Mouse (Mus musculus) myocyte (in vitro differentiated cells): ENCODE results near the gene Sipa1l2.

Experiments used
- E2F4 ChIP-seq: IDR thresholded peaks from one replicate; pipeline ENCODE4 v1.6.1; 2011; ENCODE audit warnings: mild to moderate bottlenecking, control low read depth, moderate library complexity; ENCODE audit not compliant: insufficient read depth
- MYOG ChIP-seq, 3 experiments: IDR thresholded peaks; one replicate each; pipeline ENCODE4 v1.6.1; 2011; ENCODE audit warnings: control low read depth in 2 of 3, low read depth in 2 of 3, mild to moderate bottlenecking in 2 of 3; ENCODE audit not compliant: insufficient read length in 2 of 3, control insufficient read depth in 1 of 3, insufficient read depth in 1 of 3
- POLR2A ChIP-seq: IDR thresholded peaks from one replicate; pipeline ENCODE4 v1.6.1; 2011; ENCODE audit warnings: low read depth, mild to moderate bottlenecking, control low read depth, moderate library complexity; ENCODE audit not compliant: insufficient read length
- TCF12 ChIP-seq: IDR thresholded peaks from one replicate; pipeline ENCODE4 v1.6.1; 2011; ENCODE audit warnings: mild to moderate bottlenecking, control low read depth; ENCODE audit not compliant: poor library complexity, insufficient read depth, severe bottlenecking

GRCm38 (mm10) chr8:125369491-125370236, 199.9 kb downstream of the Sipa1l2 start:
- TF ChIP-seq POLR2A (no peak), E2F4 (no peak), MYOG (IDR thresholded peaks at IDR 0.05; ENCODE audit: control insufficient read depth in 1 of 3, insufficient read depth in 1 of 3, insufficient read length in 2 of 3, low read depth in 2 of 3) (no peak), TCF12 (no peak)
